Mouse (Mus musculus) liver, embryonic 14.5 days (tissue): ENCODE measurements around the gene Smyd3.

Experiments
- CTCF ChIP-seq: IDR thresholded peaks from 2 replicates; pipeline ENCODE4 v1.5.1; 2016; ENCODE audit warnings: antibody characterized with exemption, low read depth, control low read depth
- EP300 ChIP-seq: IDR thresholded peaks from 2 replicates; pipeline ENCODE4 v1.6.1; 2016; ENCODE audit warnings: antibody characterized with exemption, low read depth

GRCm38 (mm10) chr1:179286748-179287147 is 231.1 kb downstream of the Smyd3 start:
- TF ChIP-seq CTCF: no peak
- no peak for TF ChIP-seq EP300
